Mouse (Mus musculus) heart, embryonic 15.5 days (tissue): Measurements from ENCODE around the gene Cdh26. TPM values are rescaled to one million over a fixed set of nuclear protein-coding genes. Genes with fewer than 3 reads are reported as not detected.

Experiments
- ATAC-seq: fragments of 200-750 bp; cut with Nextera tagmentation; replicated peaks from 2 replicates; pipeline ENCODE4 v1.8.0; 2017; ENCODE audit warnings: low read depth, moderate TSS enrichment; ENCODE audit not compliant: insufficient number of reproducible peaks, insufficient read depth, low FRiP score
- H3K27ac ChIP-seq: fragments of 300-500 bp; sonication (generic); 2 replicates; pipeline ENCODE4 v1.5.1; 2015; ENCODE audit warnings: mild to moderate bottlenecking, inconsistent platforms
- H3K27me3 ChIP-seq: fragments of 300-500 bp; sonication (generic); 2 replicates; pipeline ENCODE4 v1.6.1; 2015; ENCODE audit warnings: inconsistent platforms
- H3K36me3 ChIP-seq: fragments of 300-500 bp; sonication (generic); 2 replicates; pipeline ENCODE4 v1.6.1; 2015; ENCODE audit warnings: mild to moderate bottlenecking, inconsistent platforms
- H3K4me1 ChIP-seq: fragments of 300-500 bp; sonication (generic); replicated peaks from 2 replicates; pipeline ENCODE4 v1.6.1; 2015; ENCODE audit warnings: inconsistent platforms
- H3K4me2 ChIP-seq: fragments of 300-500 bp; sonication (generic); 2 replicates; pipeline ENCODE4 v1.6.1; 2015; ENCODE audit warnings: inconsistent platforms, mild to moderate bottlenecking, moderate library complexity
- H3K4me3 ChIP-seq: fragments of 300-500 bp; sonication (generic); 2 replicates; pipeline ENCODE4 v1.5.1; 2015; ENCODE audit warnings: mild to moderate bottlenecking, inconsistent platforms
- H3K9ac ChIP-seq: fragments of 300-500 bp; sonication (generic); 2 replicates; pipeline ENCODE4 v1.6.1; 2015; ENCODE audit warnings: mild to moderate bottlenecking, inconsistent platforms
- H3K9me3 ChIP-seq: fragments of 300-500 bp; sonication (generic); replicated peaks from 2 replicates; pipeline ENCODE4 v1.6.1; 2016; ENCODE audit warnings: inconsistent platforms
- WGBS: fragments of 180-500 bp; shearing (Covaris S2); methylation state at CpG from one replicate; pipeline ENCODE4 v1.1.7; 2015; ENCODE audit warnings: mixed read lengths; 5-methylcytosine and 5-hydroxymethylcytosine counted together
- polyA plus RNA-seq: library from polyadenylated mRNA; unstranded; fragments of >200 nt; fragmentation: Nextera tagmentation; extraction: Ambion mirVana; gene quantifications from 2 replicates; pipeline ENCODE4 v1.2.1, GENCODE M21; 2015

The Cdh26 gene
- polyA plus RNA-seq, 1 experiment from 2014 or later, result not detected

DNA sequence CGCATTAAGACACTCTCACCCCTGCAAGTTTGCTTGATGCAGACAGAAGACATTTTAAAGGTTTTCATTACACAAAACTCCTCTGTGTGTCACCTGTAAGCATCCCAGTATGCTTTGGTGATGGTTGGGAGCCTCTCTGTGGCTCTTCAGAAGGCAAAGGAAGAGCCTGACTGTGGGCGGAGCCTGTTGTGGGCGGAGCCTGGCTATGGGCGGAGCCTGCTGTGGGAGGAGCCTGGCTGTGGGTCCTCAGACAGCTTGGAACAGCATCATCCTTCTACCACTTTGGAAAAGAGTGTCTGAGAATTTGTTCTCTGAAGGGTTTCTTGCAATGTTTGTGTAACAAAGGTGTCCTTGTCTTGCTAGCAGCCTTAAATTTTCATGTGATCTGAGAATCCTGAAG is 82.7 kb downstream of the Cdh26 start:
- no peaks in the 10 kb centered on the region for H3K9me3 ChIP-seq
- H3K27ac ChIP-seq, result no peak overlapping the region
- H3K27me3 ChIP-seq, result no peaks in the 10 kb centered on the region; the same call in 1 of the 2 replicates
- H3K4me3 ChIP-seq, result no peak overlapping the region
- no peak overlapping the region for H3K9ac ChIP-seq
- no peak for ATAC-seq
- WGBS, result 57% methylated on average over 4 of the region's 4 CpGs
- H3K4me2 ChIP-seq, result no peak overlapping the region
- H3K36me3 ChIP-seq, result no peaks in the 10 kb centered on the region
- H3K4me1 ChIP-seq, result no peaks in the 10 kb centered on the region

DNA sequence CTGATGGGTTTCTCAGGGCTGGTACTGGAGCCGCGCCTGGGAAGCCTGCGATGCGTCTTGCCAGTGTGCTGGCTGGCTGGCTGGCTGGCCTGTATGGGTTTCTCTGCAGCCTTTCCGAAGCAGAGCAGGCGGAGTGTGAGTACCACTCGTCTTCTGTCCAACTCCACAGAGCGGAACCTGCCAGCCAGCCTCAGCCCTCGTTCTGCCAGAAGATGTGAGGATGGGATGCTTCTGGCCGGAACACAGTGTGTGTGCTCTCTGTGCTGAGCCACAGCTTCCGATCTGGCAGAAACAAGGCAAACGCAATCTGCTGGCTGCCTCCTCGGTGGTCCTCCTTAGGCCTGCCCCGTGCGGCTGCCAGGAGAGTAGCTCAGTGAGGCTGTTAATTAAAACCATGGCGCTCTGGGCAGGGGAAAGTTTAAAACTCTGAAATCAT is 83.3 kb downstream of the Cdh26 start:
- no peak for ATAC-seq
- no peak overlapping the region for H3K27ac ChIP-seq
- H3K4me2 ChIP-seq, result no peak overlapping the region
- 54% methylated on average over 16 of the region's 16 CpGs for WGBS
- no peaks in the 10 kb centered on the region for H3K36me3 ChIP-seq
- H3K4me3 ChIP-seq, result no peak overlapping the region
- no peaks in the 10 kb centered on the region for H3K9me3 ChIP-seq
- no peak overlapping the region for H3K9ac ChIP-seq
- H3K27me3 ChIP-seq, result no peaks in the 10 kb centered on the region; the same call in 1 of the 2 replicates
- H3K4me1 ChIP-seq, result no peaks in the 10 kb centered on the region

- Histone ChIP-seq H3K27me3 (no peaks in the 10 kb centered on the region; the same call in 1 of the 2 replicates), H3K4me3 (no peak overlapping the region), H3K9me3 (no peaks in the 10 kb centered on the region), H3K4me2 (no peak overlapping the region), H3K27ac (no peak overlapping the region), H3K36me3 (no peaks in the 10 kb centered on the region), H3K4me1 (peaks cover 4% of the 10 kb centered on the region; the same call in 1 of the 2 replicates), H3K9ac (no peak overlapping the region)
- ATAC-seq, result no peak
- 69% methylated on average over 5 of the region's 5 CpGs for WGBS
Measured at GRCm38 (mm10) chr2:178516421-178516820, 86.1 kb downstream of the Cdh26 start.

- H3K4me1 ChIP-seq, result peaks cover 4% of the 10 kb centered on the region; the same call in 1 of the 2 replicates
- H3K4me2 ChIP-seq, result no peak overlapping the region
- no peak overlapping the region for H3K9ac ChIP-seq
- ATAC-seq, result no peak
- H3K27me3 ChIP-seq, result no peaks in the 10 kb centered on the region; the same call in 1 of the 2 replicates
- no peak overlapping the region for H3K4me3 ChIP-seq
- WGBS, result 60% methylated on average over 9 of the region's 9 CpGs
- H3K9me3 ChIP-seq, result no peaks in the 10 kb centered on the region
- no peaks in the 10 kb centered on the region for H3K36me3 ChIP-seq
- no peak overlapping the region for H3K27ac ChIP-seq
Measured at GRCm38 (mm10) chr2:178516941-178517340, 86.6 kb downstream of the Cdh26 start.

GRCm38 (mm10) chr2:178519321-178519720 is 89.0 kb downstream of the Cdh26 start:
- Histone ChIP-seq H3K36me3 (no peaks in the 10 kb centered on the region), H3K9ac (no peak overlapping the region), H3K9me3 (no peaks in the 10 kb centered on the region), H3K27me3 (no peaks in the 10 kb centered on the region; the same call in 1 of the 2 replicates), H3K4me3 (no peak overlapping the region), H3K27ac (no peak overlapping the region), H3K4me1 (peaks cover 4% of the 10 kb centered on the region; the same call in 1 of the 2 replicates), H3K4me2 (no peak overlapping the region)
- WGBS, result 76% methylated on average over 4 of the region's 4 CpGs
- no peak for ATAC-seq

GRCm38 (mm10) chr2:178520216-178520615 is 89.9 kb downstream of the Cdh26 start:
- Histone ChIP-seq H3K4me2 (no peak overlapping the region), H3K4me3 (no peak overlapping the region), H3K27ac (no peak overlapping the region), H3K27me3 (no peaks in the 10 kb centered on the region; the same call in 1 of the 2 replicates), H3K9me3 (no peaks in the 10 kb centered on the region), H3K36me3 (no peaks in the 10 kb centered on the region), H3K9ac (no peak overlapping the region), H3K4me1 (peaks cover 4% of the 10 kb centered on the region; the same call in 1 of the 2 replicates)
- WGBS, result 24% methylated on average over 2 of the region's 2 CpGs
- no peak for ATAC-seq

DNA sequence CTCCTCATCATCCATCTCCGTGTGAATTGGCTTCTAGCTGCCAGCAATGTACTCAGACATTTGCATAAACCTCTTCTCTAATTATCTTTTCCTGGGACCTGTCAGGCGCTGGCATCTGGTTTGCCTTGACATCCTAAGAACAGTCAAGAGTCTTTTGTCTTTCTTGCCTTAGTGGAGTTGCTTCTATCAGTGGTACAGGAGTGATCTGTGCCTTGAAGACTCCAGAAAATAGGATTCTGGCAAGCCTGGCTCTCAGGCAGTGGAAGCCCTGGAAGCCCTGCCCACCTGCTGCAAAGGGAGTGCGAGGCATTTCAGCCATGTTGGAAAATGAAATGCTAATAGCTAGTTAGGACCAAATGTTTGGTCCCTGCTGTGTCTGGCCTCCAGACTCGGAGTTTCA is 92.0 kb downstream of the Cdh26 start:
- H3K9ac ChIP-seq, result no peak overlapping the region
- no peak overlapping the region for H3K27ac ChIP-seq
- ATAC-seq, result no peak
- no peak overlapping the region for H3K4me2 ChIP-seq
- no peaks in the 10 kb centered on the region for H3K9me3 ChIP-seq
- WGBS, result 46% methylated on average over 4 of the region's 4 CpGs
- peaks cover 4% of the 10 kb centered on the region; the same call in 1 of the 2 replicates for H3K4me1 ChIP-seq
- no peak overlapping the region for H3K4me3 ChIP-seq
- H3K27me3 ChIP-seq, result no peaks in the 10 kb centered on the region
- no peaks in the 10 kb centered on the region for H3K36me3 ChIP-seq

DNA sequence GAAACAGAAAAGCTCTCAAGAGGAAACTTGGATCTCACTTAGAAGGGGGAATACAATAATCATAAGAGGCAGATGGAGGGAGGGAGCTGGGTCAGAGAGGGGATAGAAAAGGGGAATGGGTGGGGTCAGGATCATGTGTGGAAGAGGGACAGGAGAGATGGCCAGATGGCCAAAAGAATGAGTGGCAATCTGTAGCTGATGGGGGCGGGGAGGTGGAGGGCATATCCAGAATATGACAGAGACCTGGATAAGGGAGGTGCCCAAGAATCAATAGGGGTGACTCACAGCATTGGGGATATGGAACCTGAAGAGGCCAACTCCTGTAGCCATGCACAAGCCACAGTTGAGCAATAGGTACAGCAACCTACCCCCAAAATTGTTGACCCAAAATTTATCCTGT is 92.5 kb downstream of the Cdh26 start:
- Histone ChIP-seq H3K9me3 (no peaks in the 10 kb centered on the region), H3K36me3 (no peaks in the 10 kb centered on the region), H3K27me3 (no peaks in the 10 kb centered on the region), H3K9ac (no peak overlapping the region), H3K27ac (no peak overlapping the region), H3K4me3 (no peak overlapping the region), H3K4me1 (peaks cover 4% of the 10 kb centered on the region; the same call in 1 of the 2 replicates), H3K4me2 (no peak overlapping the region)
- ATAC-seq, result no peak
- WGBS, result 92% methylated on average over 1 of the region's 1 CpGs

DNA sequence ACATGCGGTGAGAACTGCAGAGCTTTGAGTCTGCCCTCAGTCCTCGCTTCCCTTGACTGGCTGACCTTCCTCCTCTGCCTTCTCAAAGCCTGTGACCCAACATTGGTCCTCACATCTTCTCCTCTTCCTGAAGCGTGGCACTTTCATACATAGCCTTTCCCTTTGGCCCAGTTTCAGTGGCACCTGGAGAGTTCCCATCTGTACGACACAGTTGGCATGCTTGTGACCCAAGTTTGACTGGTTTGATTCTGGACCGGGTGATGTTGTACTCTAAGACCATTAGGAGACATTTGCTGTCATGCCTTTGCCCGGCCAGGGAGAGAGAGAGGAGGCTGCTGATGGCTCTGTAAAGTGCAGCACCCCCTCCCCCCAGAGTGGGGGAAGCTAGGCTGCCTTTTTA is 96.4 kb downstream of the Cdh26 start:
- ATAC-seq, result no peak
- Histone ChIP-seq H3K4me3 (no peak overlapping the region), H3K27me3 (no peaks in the 10 kb centered on the region), H3K9ac (no peak overlapping the region), H3K4me2 (no peak overlapping the region), H3K27ac (no peak overlapping the region), H3K4me1 (no peaks in the 10 kb centered on the region), H3K9me3 (no peaks in the 10 kb centered on the region), H3K36me3 (no peaks in the 10 kb centered on the region)
- WGBS, result 74% methylated on average over 6 of the region's 6 CpGs

- Histone ChIP-seq H3K36me3 (no peaks in the 10 kb centered on the region), H3K9me3 (no peaks in the 10 kb centered on the region), H3K4me3 (no peak overlapping the region), H3K9ac (no peak overlapping the region), H3K4me1 (no peaks in the 10 kb centered on the region), H3K27me3 (no peaks in the 10 kb centered on the region), H3K4me2 (no peak overlapping the region), H3K27ac (no peak overlapping the region)
- WGBS, result 65% methylated on average over 5 of the region's 5 CpGs
- ATAC-seq, result no peak
Measured at GRCm38 (mm10) chr2:178531226-178531625, 100.9 kb downstream of the Cdh26 start.

DNA sequence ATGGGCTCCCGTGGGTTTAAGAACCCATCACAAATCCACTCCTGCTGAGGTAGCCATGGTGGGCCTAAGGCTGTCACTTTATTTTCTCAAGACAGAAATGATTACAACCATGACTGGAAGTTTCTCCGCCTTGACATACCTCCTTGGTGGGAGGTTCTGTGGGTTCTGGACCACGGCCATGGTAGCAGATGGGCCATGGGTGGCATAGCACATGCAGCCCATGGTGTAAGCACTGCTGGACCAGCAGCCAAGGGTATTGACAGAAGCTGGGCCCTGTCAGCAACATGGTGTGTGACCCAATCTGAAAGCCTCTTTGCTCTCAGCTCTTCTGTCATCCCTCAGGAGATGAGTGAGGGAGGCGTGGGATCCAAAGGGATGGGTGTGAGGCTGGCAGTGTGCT is 106.2 kb downstream of the Cdh26 start:
- 76% methylated on average over 4 of the region's 4 CpGs for WGBS
- H3K4me2 ChIP-seq, result no peak overlapping the region
- H3K27ac ChIP-seq, result no peak overlapping the region
- H3K4me1 ChIP-seq, result no peaks in the 10 kb centered on the region
- H3K27me3 ChIP-seq, result no peaks in the 10 kb centered on the region
- no peak overlapping the region for H3K4me3 ChIP-seq
- no peaks in the 10 kb centered on the region for H3K9me3 ChIP-seq
- no peaks in the 10 kb centered on the region for H3K36me3 ChIP-seq
- no peak overlapping the region for H3K9ac ChIP-seq
- no peak for ATAC-seq
